Mouse (Mus musculus) liver, adult 2 months (tissue): ENCODE measurements around the gene Klhdc1. TPM values are rescaled to one million over a fixed set of nuclear protein-coding genes. Genes with fewer than 3 reads are reported as not detected.

ENCODE experiments used
- DNase-seq: peaks from one replicate; pipeline ENCODE4 v3.0.0-alpha.2; 2011; ENCODE audit warnings: low read depth, low spot score; ENCODE audit errors: extremely low read depth
- H3K27ac ChIP-seq: fragments of 200-500 bp; replicated peaks from 2 replicates; pipeline ENCODE4 v1.5.1; 2012; ENCODE audit warnings: low read depth, mild to moderate bottlenecking, control low read depth, inconsistent platforms, low read length; ENCODE audit not compliant: insufficient read depth
- H3K27me3 ChIP-seq: fragments of 200-500 bp; 2 replicates; pipeline ENCODE4 v1.6.1; 2012; ENCODE audit warnings: mild to moderate bottlenecking, moderate library complexity, low read length, inconsistent platforms; ENCODE audit not compliant: control insufficient read depth, insufficient read depth
- H3K36me3 ChIP-seq: fragments of 200-500 bp; 2 replicates; pipeline ENCODE4 v1.6.1; 2012; ENCODE audit warnings: low read length, inconsistent platforms; ENCODE audit not compliant: control insufficient read depth, insufficient read depth
- H3K4me1 ChIP-seq: fragments of 200-500 bp; 2 replicates; pipeline ENCODE4 v1.6.1; 2011; ENCODE audit warnings: low read length; ENCODE audit not compliant: control insufficient read depth, insufficient read depth
- H3K4me3 ChIP-seq: fragments of 200-500 bp; 2 replicates; pipeline ENCODE4 v1.5.1; 2011; ENCODE audit warnings: low read depth, mild to moderate bottlenecking, control low read depth, low read length, moderate library complexity; ENCODE audit not compliant: insufficient read depth
- H3K79me2 ChIP-seq: fragments of 200-500 bp; 2 replicates; pipeline ENCODE4 v1.6.1; 2012; ENCODE audit warnings: inconsistent platforms, mild to moderate bottlenecking, low read length, moderate library complexity; ENCODE audit not compliant: control insufficient read depth, insufficient read depth
- H3K9ac ChIP-seq: fragments of 200-500 bp; 2 replicates; pipeline ENCODE4 v1.6.1; 2012; ENCODE audit warnings: low read depth, mild to moderate bottlenecking, control low read depth, inconsistent platforms, low read length
- CTCF ChIP-seq: fragments of 200-500 bp; IDR thresholded peaks from 2 replicates; pipeline ENCODE4 v1.5.1; 2011; ENCODE audit warnings: low read depth, low read length, control low read depth
- POLR2A ChIP-seq: fragments of 200-500 bp; IDR thresholded peaks from 2 replicates; pipeline ENCODE4 v1.6.1; 2011; ENCODE audit warnings: low read length, control low read depth; ENCODE audit not compliant: insufficient read depth; ENCODE audit errors: extremely low read depth
- WGBS: fragments of 180-500 bp; shearing (Covaris S2); methylation state at CpG from one replicate; pipeline ENCODE4 v1.1.7; 2018; 5-methylcytosine and 5-hydroxymethylcytosine counted together
- polyA plus RNA-seq: library from polyadenylated mRNA; depleted of rRNA; stranded (reverse); fragments of >200 nt; gene quantifications from 2 replicates; pipeline ENCODE4 v1.2.3, GENCODE M21; 2012
- total RNA-seq: library from RNA; depleted of rRNA; stranded (reverse); fragments of >200 nt; gene quantifications from 2 replicates; pipeline ENCODE4 v1.2.3, GENCODE M21; 2014

The Klhdc1 gene
- total and polyA plus RNA-seq, 2 experiments = 0.10 to 0.46 TPM

- H3K4me1 ChIP-seq = no peaks in the 10 kb centered on the region
- no peaks in the 10 kb centered on the region for H3K27me3 ChIP-seq
- H3K36me3 ChIP-seq = no peaks in the 10 kb centered on the region
- H3K9ac ChIP-seq = no peak overlapping the region
- DNase-seq = no peak
- H3K27ac ChIP-seq = no peak overlapping the region
- TF ChIP-seq POLR2A (no peak), CTCF (no peak)
- H3K4me3 ChIP-seq = no peak overlapping the region
- no peaks in the 10 kb centered on the region for H3K79me2 ChIP-seq
- 91% methylated on average over 7 of the region's 7 CpGs for WGBS
These were observed 42.2 kb downstream of the Klhdc1 start for GRCm38 (mm10) chr12:69283146-69283545.

- WGBS = 92% methylated on average over 8 of the region's 8 CpGs
- Histone ChIP-seq H3K36me3 (no peaks in the 10 kb centered on the region), H3K79me2 (no peaks in the 10 kb centered on the region), H3K9ac (no peak overlapping the region), H3K4me1 (no peaks in the 10 kb centered on the region), H3K4me3 (no peak overlapping the region), H3K27ac (no peak overlapping the region), H3K27me3 (no peaks in the 10 kb centered on the region)
- no peak for DNase-seq
- TF ChIP-seq CTCF (no peak), POLR2A (no peak)
These were observed 46.6 kb downstream of the Klhdc1 start for GRCm38 (mm10) chr12:69287535-69287934.

GRCm38 (mm10) chr12:69288699-69289098, 47.7 kb downstream of the Klhdc1 start:
- H3K36me3 ChIP-seq = no peaks in the 10 kb centered on the region
- TF ChIP-seq POLR2A = no peak
- no peaks in the 10 kb centered on the region for H3K27me3 ChIP-seq
- DNase-seq = no peak
- no peaks in the 10 kb centered on the region for H3K79me2 ChIP-seq
- WGBS = 77% methylated on average over 9 of the region's 9 CpGs
- no peak overlapping the region for H3K9ac ChIP-seq
- no peak overlapping the region for H3K27ac ChIP-seq
- H3K4me1 ChIP-seq = no peaks in the 10 kb centered on the region
- no peak overlapping the region for H3K4me3 ChIP-seq

- H3K9ac ChIP-seq = no peak overlapping the region
These were observed 51.4 kb downstream of the Klhdc1 start for GRCm38 (mm10) chr12:69292401-69292800.

GRCm38 (mm10) chr12:69293815-69294214, 52.8 kb downstream of the Klhdc1 start:
- peaks cover 7% of the 10 kb centered on the region for H3K4me1 ChIP-seq
- WGBS = 53% methylated on average over 2 of the region's 2 CpGs
- no peaks in the 10 kb centered on the region for H3K36me3 ChIP-seq
- no peaks in the 10 kb centered on the region for H3K27me3 ChIP-seq
- no peak for DNase-seq
- H3K79me2 ChIP-seq = peaks cover 10% of the 10 kb centered on the region; the same call in 1 of the 2 replicates
- no peak overlapping the region for H3K9ac ChIP-seq
- H3K4me3 ChIP-seq = no peak overlapping the region
- TF ChIP-seq CTCF (no peak), POLR2A (no peak)
- H3K27ac ChIP-seq = no peak overlapping the region

More at GRCm38 (mm10) chr12:69292401-69292800, 51.4 kb downstream of the Klhdc1 start:
- no peak for DNase-seq
- Histone ChIP-seq H3K36me3 (no peaks in the 10 kb centered on the region), H3K27me3 (no peaks in the 10 kb centered on the region), H3K4me3 (no peak overlapping the region), H3K79me2 (peaks cover 6% of the 10 kb centered on the region; the same call in 1 of the 2 replicates), H3K27ac (no peak overlapping the region), H3K4me1 (no peaks in the 10 kb centered on the region)
- TF ChIP-seq POLR2A = no peak
- no peak for TF ChIP-seq CTCF
- 92% methylated on average over 6 of the region's 6 CpGs for WGBS

- no peak for DNase-seq
- peaks cover 11% of the 10 kb centered on the region for H3K4me1 ChIP-seq
- H3K27me3 ChIP-seq = no peaks in the 10 kb centered on the region
- no peaks in the 10 kb centered on the region for H3K36me3 ChIP-seq
- 87% methylated on average over 2 of the region's 2 CpGs for WGBS
- H3K4me3 ChIP-seq = no peak overlapping the region
- H3K79me2 ChIP-seq = peaks cover 10% of the 10 kb centered on the region; the same call in 1 of the 2 replicates
- no peak overlapping the region for H3K27ac ChIP-seq
- no peak overlapping the region for H3K9ac ChIP-seq
- TF ChIP-seq POLR2A (no peak), CTCF (no peak)
These were observed 54.0 kb downstream of the Klhdc1 start for GRCm38 (mm10) chr12:69294936-69295335.
